Mouse (Mus musculus): ENCODE measurements around the gene Pbxip1.

GRCm38 (mm10) chr3:89392871-89393311, 43.6 kb upstream of the Pbxip1 start:
- no peak for TF ChIP-seq CTCF (IDR thresholded peaks at IDR 0.05; ENCODE audit: extremely low read depth, insufficient read depth, insufficient read length, insufficient replicate concordance)
- TF ChIP-seq POLR2A (IDR thresholded peaks at IDR 0.05; ENCODE audit: low read depth, low read length) = no peak

All from spleen, adult 2 months (tissue).